In the genomic region with DNA sequence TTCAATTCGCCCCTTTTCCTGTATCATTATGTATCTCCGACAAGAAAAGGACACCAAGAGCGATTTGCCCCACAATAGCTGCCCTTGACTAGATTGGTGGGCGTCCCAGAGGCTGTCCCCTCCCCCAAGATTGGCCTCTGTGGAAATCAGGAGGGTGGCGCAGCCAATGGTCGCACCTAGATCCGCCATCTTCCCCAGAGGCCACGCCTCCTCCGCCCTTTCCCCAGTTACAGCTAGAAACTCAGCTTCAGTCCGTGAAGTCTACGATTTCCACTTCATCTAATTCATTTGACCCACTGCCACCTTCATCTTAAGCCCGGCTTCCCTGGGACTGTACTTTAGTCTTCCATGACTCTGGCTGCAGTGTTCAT, we compare ENCODE assay signal across 8 mouse cellular contexts. TPM values are rescaled to one million over a fixed set of nuclear protein-coding genes. Genes with fewer than 3 reads are reported as not detected.
DNase-seq lines count a peak whose midpoint lies in the region; ATAC-seq and TF ChIP-seq lines count a peak whose summit lies in the region.

No protein-coding gene starts in this region.

- H3K27ac ChIP-seq in heart, embryonic 16.5 days (ENCODE audit: low read length), result peak overlapping the region; percentile 12; the same call in 1 of the 2 replicates
- no peak overlapping the region for H3K27ac ChIP-seq in limb, embryonic 13.5 days
- peak overlapping the region; percentile 37; the same call in 1 of the 2 replicates for H3K27ac ChIP-seq in midbrain, embryonic 14.5 days (replicated peaks; ENCODE audit: low read depth, low read length)

- peak overlapping the region; percentile 33 for H3K4me3 ChIP-seq in heart, embryonic 16.5 days (ENCODE audit: low read length)
- peak overlapping the region; percentile 39 for H3K4me3 ChIP-seq in limb, embryonic 13.5 days
- H3K4me3 ChIP-seq in midbrain, embryonic 14.5 days (replicated peaks; ENCODE audit: low read depth, low read length), result no peak overlapping the region

- 0 out of 2 replicates have a peak, but pooled peaks have one; percentile 29 for ATAC-seq in heart, embryonic 16.5 days (replicated peaks; ENCODE audit: extremely low read depth, insufficient read depth, low FRiP score)
- peak; percentile 75; the same call in 1 of the 2 replicates for ATAC-seq in limb, embryonic 13.5 days (ENCODE audit: low FRiP score, low read depth)
- no peak for ATAC-seq in midbrain, embryonic 14.5 days (ENCODE audit: low FRiP score, low TSS enrichment)

- H3K4me1 ChIP-seq in heart, embryonic 16.5 days (ENCODE audit: control insufficient read depth, insufficient read depth, low read length), result peaks cover 10% of the 10 kb centered on the region; the same call in 1 of the 2 replicates
- H3K4me1 ChIP-seq in limb, embryonic 13.5 days, result peaks cover 3% of the 10 kb centered on the region; the same call in 1 of the 2 replicates
- no peaks in the 10 kb centered on the region for H3K4me1 ChIP-seq in midbrain, embryonic 14.5 days (ENCODE audit: control insufficient read depth, insufficient read depth, low read length)

- H3K9me3 ChIP-seq in heart, embryonic 16.5 days (replicated peaks; ENCODE audit: control insufficient read depth, low read length), result no peaks in the 10 kb centered on the region
- no peaks in the 10 kb centered on the region for H3K9me3 ChIP-seq in limb, embryonic 13.5 days
- H3K9me3 ChIP-seq in midbrain, embryonic 14.5 days (ENCODE audit: control insufficient read depth, low read length), result no peaks in the 10 kb centered on the region

- DNase-seq in ovary, postnatal 36 days (ENCODE audit: low spot score), result peak; percentile 50
- no peak for DNase-seq in ovary, adult 18-20 months (ENCODE audit: low spot score)
- DNase-seq in brain, embryonic 14.5 days (ENCODE audit: low read depth), result peak; percentile 74
- peak; percentile 68 for DNase-seq in midbrain, embryonic 14.5 days
- DNase-seq in cerebellum, postnatal 36 days, result no peak
- no peak for DNase-seq in layer of hippocampus, postnatal 14 days (ENCODE audit: low spot score in 2 of 2)

- no peaks in the 10 kb centered on the region for H3K36me3 ChIP-seq in heart, embryonic 16.5 days (ENCODE audit: control insufficient read depth, insufficient read depth)
- no peaks in the 10 kb centered on the region for H3K36me3 ChIP-seq in limb, embryonic 13.5 days
- no peaks in the 10 kb centered on the region for H3K36me3 ChIP-seq in midbrain, embryonic 14.5 days (ENCODE audit: control insufficient read depth, insufficient read depth, low read length)

- H3K9ac ChIP-seq in heart, embryonic 16.5 days (ENCODE audit: low read length), result peak overlapping the region; percentile 10; the same call in 1 of the 2 replicates
- no peak overlapping the region for H3K9ac ChIP-seq in limb, embryonic 13.5 days
- no peak overlapping the region for H3K9ac ChIP-seq in midbrain, embryonic 14.5 days (replicated peaks; ENCODE audit: low read length)

- H3K27me3 ChIP-seq in heart, embryonic 16.5 days (ENCODE audit: control insufficient read depth, insufficient read depth, low read length), result no peaks in the 10 kb centered on the region
- no peaks in the 10 kb centered on the region for H3K27me3 ChIP-seq in limb, embryonic 13.5 days
- no peaks in the 10 kb centered on the region for H3K27me3 ChIP-seq in midbrain, embryonic 14.5 days (ENCODE audit: control insufficient read depth, insufficient read depth, low read length)

- 3% methylated on average over 12 of the region's 12 CpGs for WGBS in heart, embryonic 16.5 days
- 3% methylated on average over 12 of the region's 12 CpGs for WGBS in limb, embryonic 13.5 days
- WGBS in midbrain, embryonic 14.5 days, result 4% methylated on average over 12 of the region's 12 CpGs

- peak overlapping the region; percentile 58 for H3K4me2 ChIP-seq in heart, embryonic 16.5 days (ENCODE audit: low read depth, low read length)
- peak overlapping the region; percentile 62 for H3K4me2 ChIP-seq in limb, embryonic 13.5 days (replicated peaks)
- H3K4me2 ChIP-seq in midbrain, embryonic 14.5 days (ENCODE audit: low read length), result peak overlapping the region; percentile 44

- no peak for TF ChIP-seq CTCF in brain, embryonic 14.5 days (IDR thresholded peaks at IDR 0.05; ENCODE audit: borderline replicate concordance, extremely low read depth, insufficient read depth, insufficient read length)

- TF ChIP-seq POLR2A in brain, embryonic 14.5 days (IDR thresholded peaks at IDR 0.05; ENCODE audit: borderline replicate concordance, extremely low read depth, insufficient read depth, insufficient read length, poor library complexity, severe bottlenecking), result no peak

RNA-seq across cellular contexts. Expression of a gene that starts 14.0 kb away (rescaled TPM):
- 154 and 228 TPM in 2 replicates for polyA plus RNA-seq in brain, embryonic 14.5 days (2012; rRNA removed)
- 541 and 624 TPM in 2 replicates for polyA plus RNA-seq in heart, embryonic 16.5 days (2015; fragmentation: Nextera tagmentation; extraction: Ambion mirVana)
- polyA plus RNA-seq in limb, embryonic 13.5 days (2015; fragmentation: Nextera tagmentation; extraction: Ambion mirVana), result 240 and 244 TPM in 2 replicates
- 275 and 348 TPM in 2 replicates for polyA plus RNA-seq in midbrain, embryonic 14.5 days (2014; fragmentation: Nextera tagmentation; extraction: Ambion mirVana)
- total RNA-seq in layer of hippocampus, postnatal 14 days (2021), result 100 to 1,000 TPM; 564 to 569 TPM

RNA-seq across cellular contexts. Expression of a gene that starts 49.6 kb away (rescaled TPM):
- 101 and 115 TPM in 2 replicates for polyA plus RNA-seq in brain, embryonic 14.5 days (2012; rRNA removed)
- 182 and 205 TPM in 2 replicates for polyA plus RNA-seq in heart, embryonic 16.5 days (2015; fragmentation: Nextera tagmentation; extraction: Ambion mirVana)
- polyA plus RNA-seq in limb, embryonic 13.5 days (2015; fragmentation: Nextera tagmentation; extraction: Ambion mirVana), result 192 and 205 TPM in 2 replicates
- polyA plus RNA-seq in midbrain, embryonic 14.5 days (2014; fragmentation: Nextera tagmentation; extraction: Ambion mirVana), result 80.9 and 138 TPM in 2 replicates
- total RNA-seq in layer of hippocampus, postnatal 14 days (2021), result 10 to 100 TPM; 82.2 to 82.4 TPM

Comparison
In these comparisons a context has a peak if more than half of its experiments do, and no peak if none do; other contexts are left out.
1. DNase-seq: peak in ovary, postnatal 36 days (single experiment), brain, embryonic 14.5 days (single experiment) and midbrain, embryonic 14.5 days (single experiment); none in ovary, adult 18-20 months (single experiment), cerebellum, postnatal 36 days (0 of 2) and layer of hippocampus, postnatal 14 days (0 of 2).
2. Peak in every context shown above with its lines, with median percentiles within 50 percentile points of each other: H3K4me2 ChIP-seq.